Mouse (Mus musculus): Measurements from ENCODE around the gene Dpf3.

The Dpf3 gene

DNA sequence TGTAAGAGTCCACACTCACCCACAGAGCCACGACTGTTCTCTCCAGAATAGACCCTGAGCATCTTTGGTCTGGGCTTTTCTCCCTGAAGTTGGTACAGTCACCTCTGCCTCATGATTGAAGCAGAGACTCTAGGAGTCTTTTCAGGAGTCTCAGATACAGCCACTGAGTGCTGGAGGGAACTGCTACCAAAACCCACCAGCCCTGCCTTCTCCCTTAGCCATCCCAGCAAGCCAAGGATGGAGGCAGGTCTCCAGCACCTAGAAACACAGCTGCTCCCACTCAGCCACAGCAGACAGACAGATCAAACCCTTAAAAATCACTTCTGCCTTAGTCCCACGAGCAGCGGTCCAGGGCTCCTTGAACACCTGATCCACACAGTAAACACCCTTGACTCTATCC is 139.3 kb downstream of the Dpf3 start:
- no peak for DNase-seq (ENCODE audit: inconsistent age in 2 of 2, low spot score in 1 of 2)

DNA sequence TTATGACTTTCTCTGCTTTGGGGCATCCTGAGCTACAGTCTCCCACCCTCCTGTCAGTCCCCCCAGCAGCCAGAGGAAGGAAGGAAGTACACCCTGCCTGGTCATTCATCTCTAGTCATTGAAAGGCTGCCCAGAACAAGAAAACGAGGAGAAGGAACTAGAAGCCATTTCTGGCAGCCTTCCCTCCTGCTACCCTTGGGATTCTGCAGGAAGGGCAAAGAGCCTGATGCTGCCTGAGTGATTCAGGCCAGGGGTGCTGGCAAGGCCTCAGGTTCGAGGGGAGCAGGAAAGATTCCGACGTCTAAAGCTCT is 144.7 kb downstream of the Dpf3 start:
- peak; percentile 37 to 78 for DNase-seq (ENCODE audit: inconsistent age in 2 of 2, low spot score in 1 of 2)

DNA sequence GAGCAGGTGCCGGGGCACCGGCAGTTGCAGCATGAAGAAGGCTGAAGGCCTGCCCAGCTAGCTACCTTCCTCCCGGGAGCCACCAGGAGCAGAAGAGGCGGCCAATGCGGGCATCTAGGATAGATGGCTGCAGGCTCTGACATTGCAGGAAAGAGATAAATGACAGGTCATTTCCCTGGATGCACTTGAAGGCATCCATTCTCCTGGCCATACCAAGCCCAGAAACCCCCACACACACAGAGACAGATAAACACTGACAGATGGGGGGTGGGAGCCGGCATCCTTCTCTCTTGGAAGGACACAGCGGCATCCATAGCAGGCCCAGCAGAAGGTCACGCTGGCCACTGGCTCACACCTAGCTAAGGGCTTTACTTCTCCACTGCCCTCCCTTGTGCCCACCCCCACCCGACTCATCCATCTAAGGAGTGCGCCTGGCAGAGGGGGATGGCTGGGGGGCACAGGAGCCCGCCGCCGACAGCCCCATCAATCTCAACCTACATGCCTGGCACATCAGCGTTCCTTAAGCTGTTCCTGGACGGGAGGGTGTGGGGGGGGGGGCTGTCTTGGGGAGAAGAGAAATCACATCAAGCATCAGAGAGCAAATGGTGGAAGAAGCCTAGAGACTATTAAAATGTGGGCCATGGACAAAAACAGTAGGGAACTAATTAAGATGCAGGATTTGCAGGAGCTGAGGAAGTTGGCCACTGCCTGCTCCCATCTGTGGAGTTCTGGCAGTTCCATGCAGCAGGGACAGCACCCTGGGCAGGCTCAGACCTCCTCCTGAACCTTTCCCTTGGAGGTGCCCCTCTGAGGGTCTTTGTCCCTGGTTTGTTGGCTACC is 145.3 kb downstream of the Dpf3 start:
- no peak for DNase-seq (ENCODE audit: inconsistent age in 2 of 2, low spot score in 1 of 2)

DNA sequence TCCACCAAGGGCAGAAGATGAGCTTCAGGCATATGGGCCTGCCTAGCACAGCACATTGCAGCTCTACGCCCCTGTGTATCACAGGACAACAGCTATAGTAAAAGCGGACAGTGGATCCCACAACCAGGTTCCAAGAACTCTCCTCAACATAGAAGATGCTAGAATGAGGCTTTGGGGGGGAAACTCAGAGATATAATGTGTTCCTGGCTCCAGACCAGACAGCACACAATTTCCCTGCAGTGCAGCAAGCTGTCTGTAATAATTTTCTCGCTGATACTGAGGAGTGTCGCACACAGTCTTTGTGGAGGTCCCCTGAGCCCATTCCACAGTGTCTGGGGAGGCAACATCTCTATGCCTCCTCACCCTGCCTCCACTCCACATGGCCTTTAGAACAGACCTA is 146.6 kb downstream of the Dpf3 start:
- DNase-seq (ENCODE audit: inconsistent age in 2 of 2, low spot score in 1 of 2): no peak

DNA sequence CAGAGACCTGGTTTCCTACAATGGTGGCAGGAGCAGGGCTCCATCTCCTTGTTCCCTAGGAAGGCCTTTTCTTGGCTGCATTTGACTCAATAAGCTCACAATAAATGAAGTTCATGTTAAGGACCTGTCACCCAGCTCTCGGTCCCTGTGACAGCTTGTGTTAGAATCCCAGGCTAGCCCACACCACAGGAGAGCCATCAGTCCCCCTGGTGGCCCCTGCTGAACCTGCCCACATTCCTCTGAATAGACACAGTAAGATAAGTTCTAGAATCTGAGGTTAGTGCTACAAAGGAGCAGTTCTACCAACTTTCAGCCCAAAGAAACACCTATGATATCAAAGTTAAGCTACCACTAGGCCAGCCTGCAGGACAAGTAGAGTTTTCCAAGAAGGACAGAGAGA is 149.2 kb downstream of the Dpf3 start:
- DNase-seq (ENCODE audit: inconsistent age in 2 of 2, low spot score in 1 of 2): no peak

DNA sequence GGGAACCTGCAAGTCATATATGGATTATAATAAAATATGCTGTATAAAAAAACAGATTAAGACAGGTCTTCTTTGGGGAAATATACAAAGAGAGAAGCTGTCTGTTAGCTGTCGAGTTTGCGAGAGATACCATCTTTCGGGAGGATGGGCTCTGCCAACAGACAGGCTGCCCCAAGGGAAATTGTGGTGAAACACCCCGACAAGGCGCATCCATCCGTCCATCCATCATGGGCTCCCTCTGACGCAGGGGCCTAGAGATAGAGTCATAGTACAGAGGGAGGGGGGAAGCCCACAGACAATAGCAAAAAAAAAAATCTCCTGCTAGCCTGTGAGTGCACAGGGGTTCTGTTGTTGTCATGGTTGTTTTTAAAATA is 149.8 kb downstream of the Dpf3 start:
- peak in 1 of 2 experiments; percentile 33 for DNase-seq (ENCODE audit: inconsistent age in 2 of 2, low spot score in 1 of 2)

DNA sequence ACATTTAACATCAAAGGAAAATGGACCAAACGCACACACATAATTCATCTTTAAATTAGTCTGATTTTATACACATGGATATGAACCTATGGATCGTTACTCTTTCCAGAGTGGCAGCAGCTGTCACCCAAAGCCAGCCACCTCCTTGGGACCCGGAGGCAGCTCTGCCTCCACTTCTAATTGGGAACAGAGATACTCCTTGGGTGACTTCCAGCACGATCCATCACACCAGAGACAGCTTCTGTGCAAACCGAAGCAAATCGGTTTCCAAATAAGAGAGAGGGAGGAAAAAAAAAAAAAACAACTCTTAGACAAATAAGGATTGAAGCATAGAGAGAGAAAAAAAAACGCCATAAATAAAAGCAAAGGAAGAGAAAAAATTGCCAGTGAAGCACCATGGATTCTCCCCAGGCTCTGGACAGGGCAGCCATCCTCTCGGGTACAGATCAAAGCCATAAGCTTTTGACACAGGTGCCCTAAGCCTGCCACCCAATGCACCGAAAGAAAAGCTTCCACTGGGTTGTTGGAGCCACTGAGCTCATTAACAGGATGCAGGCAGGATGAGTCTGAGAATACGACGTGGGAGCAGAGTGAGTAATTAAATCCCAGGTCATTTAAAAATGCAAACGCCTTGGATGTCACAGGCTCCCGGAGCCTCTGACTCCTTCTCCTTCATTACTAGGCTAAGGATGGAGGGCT is 150.3 kb downstream of the Dpf3 start:
- DNase-seq (ENCODE audit: inconsistent age in 2 of 2, low spot score in 1 of 2): no peak

DNA sequence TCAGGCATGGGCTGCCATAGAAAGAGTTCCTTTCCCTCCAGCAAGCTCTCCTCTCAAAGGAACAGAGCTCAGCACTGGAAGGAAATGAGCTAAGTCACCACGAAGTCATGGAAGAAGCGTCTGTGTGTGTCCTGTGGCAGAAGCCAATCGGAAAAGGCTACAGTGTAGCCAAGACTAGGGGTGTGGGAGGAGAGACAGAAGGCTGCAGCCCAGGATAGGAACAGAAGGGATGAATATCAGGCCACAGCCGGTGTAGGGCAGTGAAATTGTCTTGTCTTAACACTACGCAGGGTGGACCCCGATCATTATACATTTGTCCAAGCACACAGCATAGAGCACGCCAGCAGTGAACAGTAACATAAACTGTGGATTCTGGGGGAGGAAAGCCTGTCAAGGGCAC is 157.5 kb downstream of the Dpf3 start:
- no peak for DNase-seq (ENCODE audit: inconsistent age in 2 of 2, low spot score in 1 of 2)

DNA sequence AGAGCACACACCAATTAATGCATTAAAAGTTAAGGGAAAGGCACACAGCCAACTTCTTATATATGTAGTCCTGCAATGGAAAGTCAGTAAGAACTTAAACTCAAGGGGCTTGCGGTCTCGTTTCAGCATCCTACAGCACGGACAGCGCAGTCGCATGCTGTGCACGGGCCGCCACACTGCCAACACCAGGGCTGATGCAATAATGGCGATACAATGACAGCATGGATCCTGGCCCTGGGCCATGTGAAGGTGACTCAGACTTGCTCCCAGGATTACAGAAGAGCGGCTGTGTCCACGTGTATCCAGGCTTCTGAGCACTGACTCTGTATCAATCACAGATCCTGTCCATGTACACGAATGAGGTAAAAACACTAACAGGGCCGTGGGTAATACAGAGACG is 158.6 kb downstream of the Dpf3 start:
- DNase-seq (ENCODE audit: inconsistent age in 2 of 2, low spot score in 1 of 2): peak; percentile 92 to 97

DNA sequence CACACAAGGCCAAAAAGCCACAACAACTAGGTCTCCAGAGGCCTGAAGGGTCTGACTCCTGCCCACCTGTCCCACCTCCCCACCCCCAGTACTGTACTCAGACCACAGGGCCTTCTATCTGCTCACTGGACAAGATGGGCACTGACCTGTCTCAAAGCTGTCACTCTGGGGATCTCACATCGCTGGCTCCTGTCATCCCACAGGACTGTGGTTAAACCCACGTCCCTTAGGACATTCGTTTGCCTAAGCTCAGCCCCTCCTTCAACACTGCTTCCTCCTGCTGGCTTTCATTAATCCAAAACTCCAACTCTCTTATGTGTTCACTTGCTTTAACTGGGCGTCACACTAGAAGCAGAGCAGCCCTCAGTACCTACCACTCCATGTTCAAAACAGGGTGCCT is 159.0 kb downstream of the Dpf3 start:
- no peak for DNase-seq (ENCODE audit: inconsistent age in 2 of 2, low spot score in 1 of 2)

DNA sequence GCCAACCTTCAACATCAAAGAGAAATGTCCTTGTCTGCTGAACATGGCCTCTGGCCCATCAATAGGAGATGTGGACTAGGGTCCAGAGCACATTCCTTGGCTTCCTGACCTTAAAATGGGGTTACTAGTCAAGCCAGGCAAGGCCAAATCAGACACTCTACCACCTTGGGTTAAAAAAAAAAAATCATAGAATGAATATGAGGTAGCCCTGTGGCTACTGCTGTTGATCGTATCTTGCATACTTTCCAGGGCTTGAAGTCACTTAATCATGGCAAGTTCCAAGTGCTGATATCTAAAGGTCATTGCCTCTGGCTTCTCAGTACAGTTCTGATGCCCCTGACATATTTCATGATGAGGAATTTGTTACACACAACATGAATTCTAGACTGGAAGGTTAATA is 160.1 kb downstream of the Dpf3 start:
- peak; percentile 42 to 86 for DNase-seq (ENCODE audit: inconsistent age in 2 of 2, low spot score in 1 of 2)

DNA sequence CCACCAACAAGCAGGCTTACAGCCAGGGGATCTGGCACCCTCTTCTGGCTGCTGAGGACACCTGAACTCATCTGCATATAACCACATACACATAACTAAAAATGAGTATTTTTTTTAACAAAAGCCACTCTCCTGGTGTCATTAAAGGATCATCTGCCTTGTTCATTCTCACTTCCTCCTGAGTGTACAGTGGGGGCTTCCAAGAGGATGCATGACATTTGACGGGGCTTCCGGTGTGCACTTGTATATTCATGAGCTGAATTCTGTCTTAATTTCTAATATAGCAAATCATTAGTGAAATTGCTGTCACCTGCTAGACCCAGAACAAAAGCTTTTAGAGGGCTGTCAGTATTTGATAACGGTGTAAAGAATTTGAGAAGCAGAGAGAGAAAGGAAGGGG is 166.8 kb downstream of the Dpf3 start:
- no peak for DNase-seq (ENCODE audit: inconsistent age in 2 of 2, low spot score in 1 of 2)

DNA sequence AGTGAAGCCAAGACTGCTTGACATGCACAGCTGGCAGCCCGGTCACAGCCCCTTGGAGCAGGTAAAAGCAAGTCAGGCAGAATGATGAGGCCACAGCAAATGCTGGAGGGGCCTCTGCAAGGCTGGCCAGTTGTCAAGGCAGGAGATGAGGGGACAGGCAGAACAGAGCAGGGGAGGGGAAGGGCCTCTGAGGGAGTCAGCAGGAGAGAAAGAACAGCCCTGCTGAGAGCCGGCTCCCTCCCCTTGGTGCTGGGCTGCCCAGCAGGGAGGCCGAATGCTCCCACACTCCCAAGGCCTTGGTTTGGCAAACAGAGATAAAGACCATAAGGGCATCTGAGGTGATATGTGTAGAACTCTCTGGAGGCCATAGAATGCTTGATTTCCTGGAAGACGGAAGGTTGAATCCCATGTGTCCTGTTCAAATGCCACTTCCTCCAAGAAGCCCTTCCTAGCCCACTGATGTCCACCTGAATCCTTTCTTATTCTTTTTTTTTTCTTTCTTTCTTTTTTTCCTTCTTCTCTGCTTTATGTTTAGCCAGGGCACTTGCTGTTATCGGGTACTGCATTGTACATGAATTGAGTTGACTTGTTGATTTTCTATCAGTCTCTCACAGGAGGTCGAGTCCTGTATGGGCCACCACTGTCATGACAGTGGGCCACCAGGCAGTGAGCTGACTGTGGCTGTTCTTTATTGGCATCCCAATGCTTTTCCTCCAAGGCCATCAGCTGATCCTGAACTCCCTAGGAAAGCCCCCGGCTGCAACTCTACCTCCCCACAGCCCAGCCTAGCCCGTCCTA is 169.7 kb downstream of the Dpf3 start:
- peak; percentile 50 to 79 for DNase-seq (ENCODE audit: inconsistent age in 2 of 2, low spot score in 1 of 2)

DNA sequence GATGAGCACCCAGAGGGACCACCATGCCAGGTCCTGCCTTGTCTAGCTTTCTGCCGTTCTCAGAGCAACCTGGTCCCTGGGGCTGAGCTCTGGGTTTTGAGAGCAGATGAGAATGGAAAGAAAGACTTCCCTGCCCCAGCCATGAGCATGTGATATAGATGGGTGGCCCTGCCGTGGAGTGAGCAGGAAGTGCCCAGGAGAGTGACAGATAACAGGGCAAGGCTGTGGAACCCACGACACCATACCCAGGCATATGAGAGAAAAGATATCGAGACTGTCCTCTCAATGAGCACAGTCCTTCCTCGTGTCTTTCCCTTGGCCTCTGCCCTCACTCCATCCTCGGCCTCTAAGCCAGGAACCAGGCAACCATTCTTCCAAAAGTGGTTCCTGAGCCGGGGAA is 172.8 kb downstream of the Dpf3 start:
- no peak for DNase-seq (ENCODE audit: inconsistent age in 2 of 2, low spot score in 1 of 2)

DNA sequence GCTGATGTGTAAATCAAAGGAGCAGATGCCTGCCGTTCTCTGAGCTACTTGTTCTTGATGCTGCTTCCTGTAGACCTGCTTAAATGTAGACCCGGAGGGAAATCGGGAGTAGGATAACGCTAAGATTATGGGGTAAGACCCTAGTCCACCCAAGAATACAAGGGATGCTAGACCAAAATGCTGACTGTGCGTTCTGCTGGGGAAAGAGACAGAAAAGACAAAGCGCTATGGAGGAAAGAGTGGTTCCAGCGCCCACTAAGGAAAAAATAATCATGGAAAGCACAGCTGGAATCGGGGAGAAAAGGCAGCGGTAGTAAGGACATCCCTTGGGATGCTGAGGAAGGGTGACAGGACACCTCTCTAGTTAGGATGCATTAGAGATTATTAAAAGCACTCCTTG is 174.7 kb downstream of the Dpf3 start:
- no peak for DNase-seq (ENCODE audit: inconsistent age in 2 of 2, low spot score in 1 of 2)

DNA sequence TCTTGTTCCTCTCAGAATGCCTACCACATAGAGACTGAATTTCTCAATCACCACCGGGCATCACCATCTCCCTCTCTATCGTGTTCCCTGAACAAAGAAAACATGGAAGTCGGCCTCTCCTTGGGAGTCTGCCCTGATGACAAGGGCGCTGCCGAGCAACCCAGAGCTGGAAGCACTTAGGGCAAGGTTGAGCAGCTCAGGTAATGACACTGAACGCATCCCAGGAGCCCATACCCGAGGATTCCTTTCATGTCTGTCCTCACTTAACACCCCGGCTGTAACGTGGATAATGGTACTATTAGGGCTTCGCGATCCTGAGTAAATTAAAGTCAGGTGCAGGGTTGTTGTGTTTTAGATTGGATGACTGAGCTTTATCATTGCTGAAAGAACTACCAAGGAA is 176.9 kb downstream of the Dpf3 start:
- DNase-seq (ENCODE audit: inconsistent age in 2 of 2, low spot score in 1 of 2): no peak

DNA sequence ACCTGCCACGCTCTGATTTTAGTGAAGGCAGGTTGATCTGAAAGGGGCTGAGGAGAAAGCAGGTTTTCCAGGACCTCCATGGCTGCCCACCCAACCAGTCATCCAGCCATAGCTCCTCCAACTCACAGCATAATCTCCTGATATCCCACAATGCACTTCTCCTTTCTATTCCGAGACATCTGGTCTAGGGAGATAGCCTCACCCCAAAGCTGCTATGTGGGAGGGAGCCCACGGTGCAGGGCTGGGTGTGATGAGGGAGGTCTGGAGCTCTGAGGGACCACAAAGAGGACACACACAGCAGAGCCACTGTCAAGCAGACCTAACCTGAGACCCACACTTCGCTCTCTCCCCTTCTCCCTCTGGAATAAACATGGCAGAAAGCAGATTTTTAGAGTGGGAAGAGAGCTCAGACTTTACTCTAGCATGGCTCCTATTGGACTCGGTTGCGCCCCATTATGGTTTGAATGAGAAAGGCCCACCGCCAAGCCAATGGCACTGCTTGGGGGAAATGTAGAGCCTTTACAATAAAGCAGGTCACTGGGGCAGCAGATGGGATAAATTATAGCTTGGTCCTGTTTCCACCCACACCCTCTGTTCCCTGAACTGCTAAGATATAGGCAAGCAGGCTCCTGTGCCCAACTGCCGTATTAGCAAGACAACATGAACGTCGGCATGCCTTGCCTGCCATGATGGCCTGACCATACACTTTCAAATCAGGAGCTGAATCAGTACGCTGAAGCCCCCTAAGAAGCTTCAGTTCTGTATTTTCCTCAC is 178.3 kb downstream of the Dpf3 start:
- DNase-seq (ENCODE audit: inconsistent age in 2 of 2, low spot score in 1 of 2): no peak

DNA sequence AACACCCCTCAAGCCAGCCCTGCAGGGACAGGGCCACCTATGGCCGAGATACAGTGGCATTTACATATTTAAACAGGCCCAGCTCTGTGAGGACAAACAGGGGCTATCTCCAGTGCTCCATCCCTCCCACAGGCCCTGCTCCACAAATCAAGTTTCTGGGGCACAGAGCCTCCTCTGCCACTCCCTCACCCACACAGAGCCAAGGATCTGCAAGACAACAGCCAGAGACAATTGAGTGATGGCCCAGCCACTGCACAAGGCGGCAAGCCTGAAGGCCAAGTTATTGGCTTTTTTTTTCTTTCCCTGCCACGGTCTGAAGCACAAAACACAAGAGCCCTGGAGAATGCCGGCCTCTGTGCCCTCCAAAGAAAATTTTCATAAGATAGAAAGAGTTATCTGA is 178.9 kb downstream of the Dpf3 start:
- no peak for DNase-seq (ENCODE audit: inconsistent age in 2 of 2, low spot score in 1 of 2)

DNA sequence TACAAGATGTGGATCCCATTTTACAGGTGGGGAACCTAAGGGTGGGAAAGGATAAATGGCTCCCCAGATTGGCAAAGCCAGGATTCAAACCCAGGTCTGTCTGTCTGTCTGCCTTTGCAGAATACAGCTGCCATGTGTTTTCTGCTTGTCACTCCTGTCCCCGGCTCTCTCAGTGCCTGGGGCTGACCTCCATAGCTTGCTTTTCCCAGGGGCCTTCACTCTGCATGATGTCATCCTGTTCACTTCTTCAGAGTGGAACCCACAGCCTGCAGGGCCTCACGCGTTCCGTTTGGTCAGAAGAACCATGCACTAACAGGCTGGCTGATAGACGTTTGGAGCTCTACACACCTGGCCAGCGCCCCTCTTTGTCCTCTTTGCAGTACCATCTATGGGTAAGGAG is 184.3 kb downstream of the Dpf3 start:
- DNase-seq (ENCODE audit: inconsistent age in 2 of 2, low spot score in 1 of 2): no peak

DNA sequence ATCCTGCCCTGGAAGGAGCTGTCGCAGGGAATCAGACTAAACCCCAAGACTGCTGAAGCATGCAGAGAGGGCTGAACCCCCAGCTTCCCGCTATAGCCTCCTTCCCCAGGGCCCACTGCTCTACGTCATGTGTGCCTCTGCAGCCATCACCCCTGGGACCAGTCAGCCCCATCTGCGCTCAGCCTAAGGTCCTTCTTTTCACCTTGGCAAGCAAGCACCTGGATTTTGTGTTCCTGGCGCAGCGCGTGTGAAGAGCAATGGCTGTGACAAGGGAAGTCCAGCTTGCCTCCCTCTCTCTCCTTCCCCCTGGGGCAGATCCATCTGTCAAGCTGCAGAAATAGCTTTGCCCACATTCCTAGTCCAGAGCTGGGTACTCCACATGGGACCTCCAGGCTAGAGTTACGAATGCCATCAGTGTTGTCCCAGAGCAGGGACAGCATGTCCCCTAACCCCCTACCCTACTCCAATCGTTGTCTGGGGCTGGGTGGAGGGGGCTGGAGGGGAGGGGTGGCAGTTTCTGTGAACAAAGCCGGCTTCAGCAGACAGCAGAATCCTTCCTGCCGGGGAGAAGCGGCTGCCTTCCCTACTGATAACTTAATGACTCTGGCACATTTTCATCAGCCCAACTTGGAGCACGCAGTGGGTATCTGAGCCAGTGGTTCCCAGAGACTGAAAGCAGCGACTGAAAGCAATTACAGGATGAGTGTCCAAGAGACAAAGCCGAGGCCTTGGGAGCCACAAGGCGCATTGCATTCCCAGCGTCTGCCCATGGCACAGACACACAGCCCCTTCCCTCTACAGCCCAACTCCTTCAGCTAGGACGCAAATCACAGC is 185.0 kb downstream of the Dpf3 start:
- no peak for DNase-seq (ENCODE audit: inconsistent age in 2 of 2, low spot score in 1 of 2)
